Mouse (Mus musculus): ENCODE data around the gene Stx2.

Gene Stx2

DNA sequence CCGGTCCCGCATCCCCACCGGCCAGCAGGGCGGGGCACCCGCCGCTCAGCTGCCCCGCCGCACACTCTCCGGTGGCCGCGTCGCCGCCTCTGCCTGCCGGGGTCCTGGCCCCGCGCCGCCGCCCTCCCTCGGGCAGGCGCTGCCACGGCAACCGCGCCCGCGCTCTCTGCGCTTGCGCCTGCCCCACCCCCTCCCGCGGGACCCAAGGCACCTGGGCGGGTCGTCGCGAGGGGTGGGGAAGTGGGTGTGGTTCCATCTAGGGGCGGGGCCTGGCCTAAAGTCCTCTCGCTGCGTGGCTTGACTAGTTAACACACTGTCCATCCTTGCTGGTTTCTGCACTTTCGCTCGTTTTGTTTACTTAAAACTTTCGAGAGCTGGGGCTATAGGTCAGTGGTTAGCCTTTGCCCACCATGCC is at the start of gene Stx2:
TSS of gene Stx2 (minus strand) at position 163 of the 415 bp plus-strand sequence.
- peak; percentile 88 for DNase-seq (ENCODE audit: low read depth, low spot score)

DNA sequence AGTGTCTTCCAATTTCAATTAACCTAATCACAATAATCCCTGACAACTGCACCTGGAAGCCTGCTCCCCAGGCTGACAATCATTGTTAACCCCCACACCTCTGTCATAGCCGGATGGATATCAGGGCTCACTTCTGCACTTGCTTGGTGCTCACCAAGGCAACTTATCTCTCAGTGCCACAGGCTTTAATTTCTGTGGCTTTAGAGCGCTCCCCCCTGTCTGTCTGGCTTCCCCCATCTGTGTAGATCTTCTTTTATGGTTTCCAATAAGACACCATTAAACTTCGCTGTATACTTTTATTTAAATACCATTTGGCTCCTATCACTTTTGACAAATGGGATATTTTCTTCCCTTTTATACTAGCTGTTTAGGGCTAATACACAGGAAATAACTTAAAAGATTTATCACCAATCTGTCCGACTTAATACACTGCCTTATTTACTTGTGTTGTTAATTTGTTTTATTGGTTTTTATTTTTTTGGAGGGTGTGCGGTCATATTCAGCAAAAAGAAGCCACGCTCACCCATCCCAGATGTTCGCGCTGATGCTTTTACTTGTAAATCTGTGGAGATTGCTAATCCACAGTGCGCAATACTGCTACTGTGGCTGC is 46.4 kb upstream of the Stx2 start:
- DNase-seq (ENCODE audit: low read depth, low spot score), result no peak

DNA sequence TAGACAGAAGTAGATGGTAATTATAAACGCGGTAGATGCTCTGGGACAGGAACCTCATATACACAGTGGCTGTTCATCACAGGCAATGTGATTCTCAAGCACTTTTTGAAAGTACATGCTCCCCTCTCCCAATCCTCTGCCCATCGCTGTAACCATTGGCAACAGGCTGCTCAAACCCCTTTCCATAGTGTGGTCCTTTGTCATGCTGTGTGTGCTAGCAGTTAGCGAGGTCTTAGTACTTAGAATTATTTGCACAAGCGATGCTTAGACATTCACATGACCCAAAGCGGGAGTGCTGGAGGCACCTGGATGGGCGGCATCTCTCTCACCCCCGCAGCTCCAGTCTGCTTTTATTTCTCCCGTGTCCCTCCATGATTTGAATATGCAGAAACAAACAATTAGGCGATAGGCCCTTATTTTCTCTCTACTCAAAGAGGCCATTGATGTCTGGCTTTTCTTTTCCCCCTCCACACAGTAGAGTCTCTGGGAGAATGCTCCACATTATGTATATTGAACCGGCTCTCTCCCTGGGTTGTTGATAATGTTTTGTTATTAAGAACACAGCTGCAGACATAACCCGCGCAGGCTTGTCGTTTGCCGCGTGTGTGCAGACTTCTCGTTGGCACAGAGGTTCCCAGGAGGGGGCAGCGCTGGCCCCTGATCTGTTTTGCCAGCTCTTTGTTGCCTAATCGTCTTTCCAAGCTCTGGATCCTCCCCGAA is 44.4 kb upstream of the Stx2 start:
- DNase-seq (ENCODE audit: low read depth, low spot score), result no peak

DNA sequence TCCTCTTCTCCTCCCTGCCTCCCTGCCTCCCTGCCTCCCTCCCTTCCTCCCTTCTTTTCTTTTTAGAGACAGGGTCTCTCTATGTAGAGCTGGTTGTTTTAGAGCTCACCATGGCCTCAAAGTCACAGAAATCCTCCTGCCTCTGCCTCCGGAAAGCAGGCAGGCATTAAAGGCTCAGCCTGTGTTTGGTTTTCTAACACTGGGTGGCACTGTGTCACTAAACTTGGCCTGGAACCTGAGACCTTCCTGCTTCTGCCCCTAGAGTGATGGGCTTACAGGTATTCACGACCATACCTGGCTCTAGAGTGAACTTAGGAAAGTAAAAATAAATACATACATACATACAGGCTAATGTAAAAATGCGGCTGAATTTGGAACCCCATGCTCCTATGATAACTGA is 43.5 kb upstream of the Stx2 start:
- peak; percentile 65 for DNase-seq (ENCODE audit: low read depth, low spot score)

DNA sequence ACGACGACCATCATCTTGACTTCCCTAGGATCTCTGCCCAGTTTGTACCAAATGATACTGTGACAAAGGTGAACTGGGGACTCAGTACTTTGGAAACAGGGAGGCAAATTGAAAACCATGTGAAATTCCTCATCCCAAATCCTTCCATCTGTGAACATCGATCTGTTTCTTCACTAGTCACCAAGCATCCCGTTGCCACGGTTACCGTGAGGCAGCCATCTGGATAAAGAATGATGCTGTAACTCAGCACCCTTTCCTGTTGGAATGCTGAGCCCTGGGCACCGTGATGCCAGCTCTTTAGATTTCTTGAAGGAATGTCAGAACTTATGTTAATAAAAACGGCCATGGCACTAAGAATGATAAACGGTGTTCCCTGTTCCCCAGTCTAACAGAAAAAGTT is 41.0 kb upstream of the Stx2 start:
- no peak for DNase-seq (ENCODE audit: low read depth, low spot score)

DNA sequence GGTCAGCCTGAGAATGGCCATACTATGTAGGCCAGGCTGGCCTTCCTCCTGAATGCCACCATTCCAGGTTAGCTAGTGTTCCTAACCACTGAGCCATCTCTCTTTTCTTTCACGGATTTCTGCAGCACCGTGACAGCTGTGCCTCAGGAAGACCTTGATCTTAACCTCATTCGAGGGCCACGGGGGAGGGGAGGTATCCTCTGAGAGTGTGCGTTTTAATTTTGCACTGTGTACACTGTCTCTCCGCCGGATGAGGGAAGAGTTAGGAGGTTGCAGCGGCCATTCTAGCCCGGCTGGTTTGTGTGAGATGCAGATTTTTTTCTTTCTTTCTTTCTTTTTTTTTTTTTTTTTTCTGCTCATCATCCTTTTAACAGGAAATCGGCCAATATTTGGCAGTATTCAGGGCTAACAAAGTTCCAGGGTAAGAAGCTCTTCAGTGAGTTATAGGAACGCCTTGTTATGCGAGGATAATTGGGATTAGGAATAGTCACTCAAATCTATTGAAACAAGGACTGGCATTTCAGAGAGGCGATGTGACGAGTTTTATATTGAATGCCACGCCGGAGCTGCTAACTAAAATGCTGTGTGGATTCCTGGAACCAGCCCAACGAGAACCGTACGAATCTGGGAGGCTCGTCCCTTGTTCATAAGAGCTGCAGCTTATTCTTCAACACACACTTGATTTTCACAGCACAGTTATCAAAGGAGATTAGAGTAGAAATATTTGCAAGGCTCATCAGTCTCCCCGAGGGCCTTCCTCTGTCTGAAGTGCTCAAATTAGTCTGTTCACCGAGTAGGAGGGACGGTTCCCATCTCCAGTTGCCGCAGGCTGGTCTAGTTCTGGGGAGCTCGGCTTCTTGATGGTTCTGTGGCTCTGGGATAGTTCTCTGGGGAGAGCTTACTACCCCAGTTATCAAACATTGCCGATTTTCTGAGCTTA is 37.5 kb upstream of the Stx2 start:
- no peak for DNase-seq (ENCODE audit: low read depth, low spot score)

DNA sequence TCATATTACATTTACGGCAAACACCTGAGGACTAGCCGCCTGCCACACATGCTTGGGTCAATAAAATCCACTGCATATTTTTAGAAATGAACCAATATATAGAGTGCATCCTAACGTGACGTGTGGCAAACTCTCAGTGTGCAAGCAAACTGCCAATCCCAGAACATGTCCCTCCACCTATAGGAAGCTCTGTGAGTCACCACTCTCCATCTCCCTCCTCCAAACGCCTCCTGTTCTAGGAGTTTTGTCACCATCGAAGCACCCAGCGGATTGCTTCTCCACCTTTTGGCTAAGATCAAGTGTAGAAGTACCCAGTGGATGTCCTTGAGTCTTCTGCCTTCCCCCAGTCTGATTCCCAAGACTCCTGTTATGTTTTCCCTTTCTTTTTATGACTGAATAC is 29.4 kb upstream of the Stx2 start:
- no peak for DNase-seq (ENCODE audit: low read depth, low spot score)

DNA sequence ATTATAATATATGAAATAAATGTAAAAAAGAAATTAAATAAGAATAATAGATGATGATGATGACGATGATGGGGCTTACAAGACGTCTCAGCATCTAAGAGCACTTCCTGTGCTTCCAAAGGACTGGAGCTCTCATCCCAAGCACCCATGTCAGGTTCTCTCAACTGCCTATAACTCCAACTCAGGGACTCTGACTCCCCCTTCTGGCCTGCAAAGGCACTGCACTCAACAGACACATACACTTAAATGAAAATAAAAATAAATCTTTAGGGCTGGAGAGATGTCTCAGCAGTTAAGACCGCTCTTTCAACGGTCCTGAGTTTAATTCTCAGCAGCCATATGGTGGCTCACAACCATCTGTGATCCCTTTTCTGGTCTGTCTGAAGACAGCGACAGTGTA is 28.3 kb upstream of the Stx2 start:
- DNase-seq (ENCODE audit: low read depth, low spot score), result peak; percentile 54

DNA sequence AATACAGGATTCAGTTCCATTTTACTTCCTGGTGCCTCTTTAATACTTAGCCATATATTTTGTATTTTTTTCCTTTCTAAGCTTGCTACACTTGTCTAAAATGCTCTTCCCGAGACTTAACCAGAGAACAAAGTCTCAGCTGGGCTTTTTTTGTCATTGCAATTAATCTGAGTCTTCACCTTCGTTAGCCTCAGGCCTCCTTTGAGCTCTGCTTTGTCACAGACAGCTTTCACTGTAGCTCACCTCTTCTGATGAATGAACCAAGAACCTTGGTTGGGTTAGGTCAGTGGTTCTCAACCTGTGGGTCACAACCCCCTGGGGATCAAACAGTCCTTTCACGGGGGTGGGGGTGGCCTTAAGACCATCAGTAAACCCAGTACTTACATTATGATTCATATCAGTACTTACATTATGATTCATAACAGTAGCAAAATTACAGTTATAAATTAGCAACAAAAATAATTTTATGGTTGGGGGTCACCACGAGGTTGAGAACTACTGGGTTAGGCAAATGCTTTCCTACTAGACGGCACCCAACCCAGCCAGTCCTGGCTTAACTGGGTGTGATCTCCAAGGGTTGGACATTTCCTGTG is 20.9 kb upstream of the Stx2 start:
- peak; percentile 45 for DNase-seq (ENCODE audit: low read depth, low spot score)

DNA sequence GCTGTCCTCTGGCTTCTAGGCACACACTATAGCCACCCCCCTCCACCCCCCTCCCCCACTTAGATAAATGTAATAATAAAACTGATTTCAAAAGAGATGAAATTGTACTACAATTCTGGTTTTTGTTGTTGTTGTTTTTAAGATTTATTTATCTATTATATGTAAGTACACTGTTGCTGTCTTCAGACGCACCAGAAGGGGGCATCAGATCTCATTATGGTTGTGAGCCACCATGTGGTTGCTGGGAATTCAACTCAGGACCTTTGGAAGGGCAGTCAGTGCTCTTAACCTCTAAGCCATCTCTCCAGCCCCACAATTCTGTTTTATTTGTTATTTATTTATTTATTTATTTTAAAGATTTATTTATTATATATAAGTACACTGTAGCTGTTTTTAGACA is 18.3 kb upstream of the Stx2 start:
- no peak for DNase-seq (ENCODE audit: low read depth, low spot score)

DNA sequence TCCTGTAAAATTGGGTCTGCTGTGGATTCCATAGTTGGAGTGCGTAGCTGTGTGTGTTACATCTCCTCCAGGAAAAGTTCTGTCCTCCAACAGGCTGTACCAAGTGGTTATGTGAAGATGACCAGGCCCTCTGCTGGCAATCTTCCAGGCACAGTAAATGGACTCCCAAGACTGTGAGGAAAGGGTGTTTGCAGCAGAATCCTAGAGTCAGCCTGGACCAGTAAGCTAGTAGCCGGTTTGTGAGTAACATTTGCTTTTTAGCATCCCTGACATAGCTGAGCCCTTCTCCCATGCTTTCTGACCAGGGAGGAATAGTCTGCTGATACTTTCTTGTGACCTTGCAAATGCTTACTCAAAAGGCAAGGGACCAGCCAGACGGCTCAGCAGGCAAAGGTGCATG is 17.8 kb upstream of the Stx2 start:
- no peak for DNase-seq (ENCODE audit: low read depth, low spot score)

DNA sequence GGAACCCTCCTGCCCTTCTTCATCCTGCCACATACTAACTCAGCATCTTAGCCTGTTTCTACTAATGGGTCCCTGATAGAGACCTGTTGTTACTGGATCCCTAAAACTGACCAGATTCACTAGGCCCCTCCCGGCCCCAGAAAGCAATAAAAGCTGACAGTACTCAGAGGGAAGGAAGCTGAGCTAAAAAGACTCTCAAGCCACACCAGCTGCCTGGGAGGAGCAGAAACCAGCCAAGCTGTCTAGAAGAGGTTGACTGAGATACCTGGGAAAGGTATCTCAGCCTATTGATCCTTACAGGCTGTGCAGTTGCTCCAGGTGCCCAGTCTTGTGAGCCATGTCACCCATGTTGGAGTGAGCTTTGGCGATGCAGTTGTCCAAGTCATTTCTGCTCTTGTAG is 17.4 kb upstream of the Stx2 start:
- no peak for DNase-seq (ENCODE audit: low read depth, low spot score)

DNA sequence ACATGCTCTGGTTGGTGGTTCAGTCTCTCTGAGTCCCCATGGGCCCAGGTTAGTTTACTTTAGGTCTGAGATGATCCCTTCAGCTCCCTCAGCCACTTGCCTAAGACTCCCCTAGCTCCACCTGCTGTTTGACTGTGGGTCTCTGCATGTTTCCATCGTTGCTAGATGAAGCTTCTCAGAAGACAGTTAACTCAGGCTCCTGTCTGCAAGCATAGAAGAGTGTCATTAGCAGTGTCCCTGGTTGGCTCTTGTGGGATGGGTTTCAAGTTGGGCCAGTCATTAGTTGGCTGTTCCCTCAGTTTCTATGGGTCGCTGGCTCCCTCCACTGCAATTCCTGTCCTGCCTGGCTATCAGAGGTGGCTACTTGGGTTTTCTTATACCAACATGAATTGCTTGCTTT is 16.7 kb upstream of the Stx2 start:
- peak; percentile 72 for DNase-seq (ENCODE audit: low read depth, low spot score)

DNA sequence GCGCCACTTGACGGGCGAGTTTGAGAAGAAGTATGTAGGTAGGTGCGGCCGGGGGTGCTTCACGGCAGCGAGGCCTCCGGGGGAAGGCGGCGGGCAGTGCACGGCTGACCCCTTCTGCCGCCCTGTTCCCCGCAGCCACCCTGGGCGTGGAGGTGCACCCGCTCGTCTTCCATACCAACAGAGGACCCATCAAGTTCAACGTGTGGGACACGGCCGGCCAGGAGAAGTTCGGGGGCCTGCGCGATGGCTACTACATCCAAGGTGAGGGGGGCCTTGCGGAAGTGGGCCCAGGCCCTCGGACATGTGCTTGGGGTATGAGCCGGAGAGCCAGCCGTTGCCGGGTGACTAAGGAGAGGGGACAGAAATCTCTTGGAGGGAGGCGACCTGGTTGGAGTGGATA is 12.4 kb upstream of the Stx2 start:
- DNase-seq (ENCODE audit: low read depth, low spot score), result peak; percentile 38

DNA sequence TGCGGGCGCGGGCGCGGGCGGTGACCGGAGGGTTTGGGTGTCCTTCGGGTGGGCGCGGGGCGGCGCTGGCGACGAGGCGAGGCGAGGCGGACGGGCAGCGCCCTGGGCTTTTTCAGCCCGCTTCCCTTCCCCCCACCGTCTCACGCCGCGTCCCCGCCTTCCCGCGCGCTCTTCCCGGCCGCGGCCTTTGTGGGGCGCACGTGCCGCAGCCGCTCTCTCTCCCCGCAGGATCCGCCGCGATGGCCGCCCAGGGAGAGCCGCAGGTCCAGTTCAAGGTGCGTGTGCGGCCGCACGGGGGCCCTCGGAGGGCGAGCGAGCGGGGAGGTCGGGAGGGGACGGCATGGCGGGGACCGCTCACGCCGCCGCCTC is 11.9 kb upstream of the Stx2 start:
- DNase-seq (ENCODE audit: low read depth, low spot score), result no peak

DNA sequence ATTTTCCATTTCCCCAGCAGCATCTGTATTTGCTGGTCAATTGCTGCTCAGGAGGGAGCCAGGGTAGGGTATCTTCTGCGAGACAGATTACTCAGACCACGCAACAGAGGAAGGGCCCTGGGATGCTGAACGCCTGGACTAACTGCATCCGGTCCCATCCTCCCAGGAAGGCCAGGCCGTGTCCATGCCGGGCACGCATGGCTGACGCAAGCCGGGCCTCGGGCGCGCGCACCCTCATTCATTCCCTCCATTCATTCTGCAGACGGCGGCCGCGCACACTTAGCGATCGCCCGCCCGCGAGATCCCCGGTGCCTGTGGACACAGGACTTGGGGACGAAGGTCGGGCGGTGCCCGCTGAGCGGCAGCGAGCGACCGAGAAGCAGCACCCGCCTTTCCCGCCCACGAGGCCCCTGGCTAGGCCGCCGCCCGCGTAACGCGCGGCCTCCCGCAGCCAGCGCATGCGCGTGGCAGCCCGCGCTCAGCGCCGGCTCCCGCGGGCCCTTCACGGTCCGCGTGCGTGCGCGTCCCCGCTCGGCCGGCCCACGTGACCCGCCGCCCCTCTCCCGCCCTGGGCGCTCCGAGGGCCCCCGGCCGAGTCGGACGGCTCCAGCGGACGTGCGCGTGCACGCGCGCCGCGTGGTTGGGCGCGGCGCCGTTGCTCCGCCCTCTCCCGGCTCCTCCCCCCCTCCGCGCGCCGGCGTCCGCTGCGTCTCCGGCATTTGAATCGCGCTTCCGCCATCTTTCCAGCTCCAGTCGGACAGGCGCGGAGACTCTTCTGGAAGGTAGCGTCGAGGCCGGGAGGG is 11.3 kb upstream of the Stx2 start, which contains the start of gene Ran:
TSS of gene Ran (plus strand) at position 573 of the 803 bp plus-strand sequence.
- DNase-seq (ENCODE audit: low read depth, low spot score), result peak; percentile 93

DNA sequence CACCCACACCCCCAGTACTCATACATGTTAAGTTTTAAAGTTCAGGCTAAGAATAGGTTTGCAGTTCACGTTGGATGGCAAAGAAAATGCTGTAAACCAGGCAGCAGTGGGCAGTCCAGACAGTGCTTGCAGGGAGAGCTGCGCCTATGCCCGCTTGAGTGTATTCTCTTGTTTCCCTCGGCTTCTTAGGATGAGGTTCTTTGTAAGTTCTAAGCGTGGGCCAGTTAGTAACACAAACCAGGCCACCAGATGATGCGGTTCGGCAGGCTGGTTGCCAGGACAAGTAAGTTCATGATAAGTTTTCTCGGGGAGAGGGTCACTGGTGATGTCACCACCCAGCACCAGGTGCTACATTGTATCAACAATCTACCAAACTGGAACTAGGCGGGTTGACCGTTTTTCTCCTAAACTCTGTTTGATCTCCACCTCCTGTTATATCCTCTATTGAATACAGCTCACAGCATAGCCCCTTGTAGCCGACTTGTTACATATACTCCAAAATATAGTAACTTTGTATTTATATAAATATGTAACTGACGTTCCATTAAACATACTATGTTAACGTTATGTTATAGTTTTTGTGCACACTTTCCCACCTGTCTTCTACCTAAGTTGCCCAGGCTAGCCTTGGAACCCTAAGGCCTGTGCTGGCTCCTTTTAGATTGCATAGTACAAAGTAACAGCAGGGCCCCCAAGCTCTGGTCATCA is 10.6 kb upstream of the Stx2 start:
- DNase-seq (ENCODE audit: low read depth, low spot score), result peak; percentile 66

DNA sequence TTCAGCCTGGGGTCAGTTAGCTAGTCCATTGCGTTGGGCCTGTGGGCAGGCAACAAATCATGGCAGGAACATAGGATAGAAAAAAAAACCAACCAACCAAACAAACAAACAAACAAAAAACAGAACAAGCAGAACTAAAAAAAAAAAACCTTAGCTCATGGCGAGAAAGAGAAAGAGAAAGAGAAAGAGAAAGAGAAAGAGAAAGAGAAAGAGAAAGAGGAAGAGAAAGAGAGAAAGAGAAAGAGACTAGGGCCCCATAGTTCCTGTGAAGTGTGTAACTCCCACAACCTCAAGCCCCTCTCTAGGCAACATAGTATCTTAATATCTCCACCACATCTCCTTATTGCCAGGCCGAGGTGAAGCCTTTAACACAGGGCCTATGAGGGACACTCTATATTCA is 8.0 kb upstream of the Stx2 start:
- DNase-seq (ENCODE audit: low read depth, low spot score), result no peak

DNA sequence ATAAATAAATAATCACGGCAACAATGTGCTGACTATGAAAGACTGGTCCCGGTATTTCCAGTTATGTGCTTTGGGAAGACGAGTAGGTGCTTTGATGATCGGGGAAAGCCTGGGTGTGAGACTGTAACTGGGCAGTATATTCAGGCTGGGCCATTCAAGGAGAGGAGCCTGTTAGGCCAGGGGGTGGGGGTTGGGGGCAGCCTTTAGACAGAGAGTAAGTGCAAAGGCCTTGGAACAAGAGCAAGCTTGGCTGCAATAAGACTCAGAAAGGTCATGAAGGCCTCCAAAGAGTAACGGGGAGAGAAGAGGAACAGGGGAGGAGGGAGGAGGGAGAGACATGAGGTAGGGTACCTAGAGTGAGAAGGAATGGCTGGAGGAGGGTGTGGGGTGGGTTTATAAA is 7.2 kb upstream of the Stx2 start:
- no peak for DNase-seq (ENCODE audit: low read depth, low spot score)

DNA sequence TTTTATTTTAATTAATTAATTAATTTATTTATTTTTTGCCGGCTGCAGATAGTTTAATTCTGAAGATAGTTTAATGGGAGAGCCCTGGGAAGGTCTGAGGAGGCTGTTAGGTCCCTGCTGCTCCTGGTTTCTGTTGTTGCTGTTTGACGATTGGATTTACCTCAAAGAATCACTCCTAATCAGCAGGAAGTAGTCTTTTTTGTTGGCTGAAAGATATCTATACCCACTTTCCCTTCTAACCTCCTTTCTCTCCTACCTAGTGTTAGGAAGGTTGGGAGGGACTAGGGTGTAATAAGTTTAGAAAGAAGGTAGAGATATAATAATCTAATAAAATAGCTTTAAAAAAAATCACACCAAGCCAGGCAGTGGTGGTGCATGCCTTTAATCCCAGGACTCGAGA is 6.6 kb upstream of the Stx2 start:
- no peak for DNase-seq (ENCODE audit: low read depth, low spot score)

DNA sequence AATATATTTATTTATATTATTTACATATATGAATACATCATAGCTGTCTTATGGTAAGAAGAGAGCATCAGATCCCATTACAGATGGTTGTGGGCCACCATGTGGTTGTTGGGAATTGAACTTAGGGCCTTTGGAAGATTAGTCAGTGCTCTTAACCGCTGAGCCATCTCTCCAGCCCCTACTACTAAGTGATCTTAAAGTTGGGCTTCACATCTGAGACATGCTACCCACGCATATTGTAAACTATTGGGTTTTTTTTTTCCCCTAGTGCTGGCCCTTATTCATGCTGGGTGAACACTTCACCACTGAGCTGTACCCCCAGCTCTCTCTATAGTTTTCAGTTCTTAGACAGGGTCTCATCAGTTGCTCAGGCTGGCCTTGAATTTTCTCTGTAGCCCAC is 2.6 kb upstream of the Stx2 start:
- no peak for DNase-seq (ENCODE audit: low read depth, low spot score)
